ENCODE assay signal across 8 mouse cellular contexts in the genomic region with DNA sequence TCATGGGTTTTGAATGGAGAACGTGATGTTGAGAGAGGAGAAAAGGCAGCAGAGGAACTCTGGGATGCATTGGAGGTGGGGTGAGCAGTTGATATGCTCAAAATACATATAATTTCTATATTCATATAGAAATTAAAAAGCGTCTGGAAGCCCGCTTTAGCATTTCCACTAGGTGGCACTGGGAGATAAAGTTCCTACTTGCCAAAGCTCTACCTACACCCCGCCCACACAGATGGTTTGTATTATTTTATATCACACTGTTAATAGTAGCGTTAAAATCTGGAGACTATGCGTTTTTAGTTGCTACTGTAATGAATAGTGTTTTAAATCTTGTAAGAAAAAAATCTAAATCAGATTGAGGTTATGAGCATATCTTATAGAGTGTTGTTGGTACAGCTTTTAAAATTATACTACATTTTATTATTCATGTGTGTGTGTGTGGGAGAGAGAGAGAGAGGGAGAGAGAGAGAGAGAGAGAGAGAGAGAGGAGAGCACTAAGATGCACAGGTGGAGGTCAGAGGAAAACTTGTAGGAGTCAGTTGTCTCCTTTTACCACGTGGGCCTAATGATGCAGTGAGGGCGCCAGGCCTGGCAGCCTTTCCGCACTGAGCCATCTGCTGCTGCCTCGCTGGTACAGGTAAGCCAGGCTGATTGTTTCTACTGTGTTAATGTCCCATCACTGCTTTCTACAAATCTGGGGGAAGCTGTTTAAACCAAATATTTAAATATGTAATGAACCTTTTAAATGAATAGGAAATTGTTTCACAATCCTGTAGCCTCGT. TPM values are rescaled to one million over a fixed set of nuclear protein-coding genes. Genes with fewer than 3 reads are reported as not detected.
DNase-seq lines count a peak whose midpoint lies in the region; ATAC-seq and TF ChIP-seq lines count a peak whose summit lies in the region.

No protein-coding gene starts in this region.

- H3K4me2 ChIP-seq in heart, embryonic 12.5 days, result no peak overlapping the region
- no peak overlapping the region for H3K4me2 ChIP-seq in forebrain, postnatal 0 days (ENCODE audit: low read depth)
- no peak overlapping the region for H3K4me2 ChIP-seq in neural tube, embryonic 15.5 days

- no peaks in the 10 kb centered on the region for H3K9me3 ChIP-seq in heart, embryonic 12.5 days (replicated peaks)
- no peaks in the 10 kb centered on the region for H3K9me3 ChIP-seq in forebrain, postnatal 0 days (ENCODE audit: low read length)
- H3K9me3 ChIP-seq in neural tube, embryonic 15.5 days (replicated peaks), result no peaks in the 10 kb centered on the region

- no peak overlapping the region for H3K27ac ChIP-seq in heart, embryonic 12.5 days (ENCODE audit: poor library complexity, severe bottlenecking)
- H3K27ac ChIP-seq in forebrain, postnatal 0 days (ENCODE audit: low read depth, low read length), result no peak overlapping the region
- no peak overlapping the region for H3K27ac ChIP-seq in neural tube, embryonic 15.5 days (replicated peaks)

- H3K4me1 ChIP-seq in heart, embryonic 12.5 days (replicated peaks), result no peaks in the 10 kb centered on the region
- H3K4me1 ChIP-seq in forebrain, postnatal 0 days (ENCODE audit: insufficient read depth), result no peaks in the 10 kb centered on the region
- 0 out of 2 replicates have a peak, but pooled peaks cover 3% of the 10 kb centered on the region for H3K4me1 ChIP-seq in neural tube, embryonic 15.5 days

- ATAC-seq in heart, embryonic 12.5 days (ENCODE audit: insufficient number of reproducible peaks, low FRiP score), result no peak
- ATAC-seq in forebrain, postnatal 0 days, result peak; percentile 85
- peak; percentile 80 for ATAC-seq in neural tube, embryonic 15.5 days (ENCODE audit: low FRiP score)

- H3K36me3 ChIP-seq in heart, embryonic 12.5 days, result no peaks in the 10 kb centered on the region
- H3K36me3 ChIP-seq in forebrain, postnatal 0 days (ENCODE audit: insufficient read depth), result no peaks in the 10 kb centered on the region
- no peaks in the 10 kb centered on the region for H3K36me3 ChIP-seq in neural tube, embryonic 15.5 days

- WGBS in heart, embryonic 12.5 days, result 73% methylated on average over 11 of the region's 11 CpGs
- 61% methylated on average over 11 of the region's 11 CpGs for whole genome bisulfite sequencing in forebrain, postnatal 0 days
- WGBS in neural tube, embryonic 15.5 days, result 75% methylated on average over 11 of the region's 11 CpGs

- no peaks in the 10 kb centered on the region for H3K27me3 ChIP-seq in heart, embryonic 12.5 days (replicated peaks)
- no peaks in the 10 kb centered on the region for H3K27me3 ChIP-seq in forebrain, postnatal 0 days (ENCODE audit: insufficient read depth, low read length)
- no peaks in the 10 kb centered on the region for H3K27me3 ChIP-seq in neural tube, embryonic 15.5 days (replicated peaks)

- intact Hi-C loops in heart, postnatal 10 days (cut with DNase I), result loop anchor here (1.0 kb wide), 2 partner anchors 152 to 206 kb away; no protein-coding TSS in a partner anchor

- DNase-seq in heart, postnatal 10 days, result peak; percentile 20 to 33
- peak; percentile 17 for DNase-seq in thymus, postnatal 14 days
- no peak for DNase-seq in thymus, postnatal 4 days
- peak; percentile 73 for DNase-seq in forebrain, postnatal 0 days
- DNase-seq in gastrocnemius, postnatal 10 days, result no peak
- DNase-seq in thymus, postnatal 25 days, result no peak

- TF ChIP-seq CTCF in forebrain, postnatal 0 days (IDR thresholded peaks at IDR 0.05; ENCODE audit: low read depth), result peak; percentile 71

- H3K9ac ChIP-seq in heart, embryonic 12.5 days, result no peak overlapping the region
- H3K9ac ChIP-seq in forebrain, postnatal 0 days, result no peak overlapping the region
- no peak overlapping the region for H3K9ac ChIP-seq in neural tube, embryonic 15.5 days (replicated peaks)

- H3K4me3 ChIP-seq in heart, embryonic 12.5 days, result no peak overlapping the region
- no peak overlapping the region for H3K4me3 ChIP-seq in forebrain, postnatal 0 days (ENCODE audit: low read depth, low read length)
- no peak overlapping the region for H3K4me3 ChIP-seq in neural tube, embryonic 15.5 days (replicated peaks)

RNA-seq across cellular contexts. Expression of a gene that starts 9.6 kb away (rescaled TPM):
- 10 to 100 TPM; 10.7 to 12.3 TPM for total RNA-seq in heart, postnatal 10 days (2021)
- polyA plus RNA-seq in heart, embryonic 12.5 days (2016; fragmentation: Nextera tagmentation; extraction: Ambion mirVana), result 9.4 and 10.1 TPM in 2 replicates
- total RNA-seq in forebrain, postnatal 0 days (2014; rRNA removed), result 11.1 and 14.2 TPM in 2 replicates
- polyA plus RNA-seq in forebrain, postnatal 0 days (2015; fragmentation: Nextera tagmentation; extraction: Ambion mirVana), result 7.6 and 10.5 TPM in 2 replicates
- 9.9 and 10.2 TPM in 2 replicates for polyA plus RNA-seq in neural tube, embryonic 15.5 days (2015; fragmentation: Nextera tagmentation; extraction: Ambion mirVana)
- 1 to 10 TPM; 5.5 to 5.6 TPM for total RNA-seq in gastrocnemius, postnatal 10 days (2021)

RNA-seq across cellular contexts. Expression of a gene that starts 9.9 kb away (rescaled TPM):
- 1 to 10 TPM; 2.7 to 3.4 TPM for total RNA-seq in heart, postnatal 10 days (2021)
- polyA plus RNA-seq in heart, embryonic 12.5 days (2016; fragmentation: Nextera tagmentation; extraction: Ambion mirVana), result 1.3 and 2.1 TPM in 2 replicates
- total RNA-seq in forebrain, postnatal 0 days (2014; rRNA removed), result 0.77 and 1.1 TPM in 2 replicates
- polyA plus RNA-seq in forebrain, postnatal 0 days (2015; fragmentation: Nextera tagmentation; extraction: Ambion mirVana), result 0.62 and 1.7 TPM in 2 replicates
- polyA plus RNA-seq in neural tube, embryonic 15.5 days (2015; fragmentation: Nextera tagmentation; extraction: Ambion mirVana), result 0.49 and 0.59 TPM in 2 replicates
- total RNA-seq in gastrocnemius, postnatal 10 days (2021), result 1 to 10 TPM in 1 of 2 experiments, under 1 TPM in 1; 0.75 to 1.3 TPM

Comparison
In these comparisons a context has a peak if more than half of its experiments do, and no peak if none do; other contexts are left out.
1. DNase-seq: peak in heart, postnatal 10 days (2 of 2), thymus, postnatal 14 days (single experiment) and forebrain, postnatal 0 days (single experiment); none in thymus, postnatal 4 days (single experiment), gastrocnemius, postnatal 10 days (single experiment) and thymus, postnatal 25 days (single experiment).